Mouse (Mus musculus) forebrain, embryonic 12.5 days (tissue): ENCODE measurements around the gene Hist1h4k. TPM values are rescaled to one million over a fixed set of nuclear protein-coding genes. Genes with fewer than 3 reads are reported as not detected.
"Not testable (repeated sequence)": the region's sequence is repeated elsewhere in the genome, so short reads cannot be mapped to it uniquely, and the experiment has no call there.

ENCODE experiments used
- ATAC-seq: fragments of 200-750 bp; cut with Nextera tagmentation; 2 replicates; pipeline ENCODE4 v1.8.0; 2017; ENCODE audit warnings: moderate TSS enrichment; ENCODE audit not compliant: low FRiP score
- H3K27ac ChIP-seq: fragments of 300-500 bp; sonication (generic); 2 replicates; pipeline ENCODE4 v1.5.1; 2016; ENCODE audit warnings: mild to moderate bottlenecking
- H3K27me3 ChIP-seq: fragments of 300-500 bp; sonication (generic); 2 replicates; pipeline ENCODE4 v1.6.1; 2016; ENCODE audit warnings: mild to moderate bottlenecking
- H3K36me3 ChIP-seq: fragments of 300-500 bp; sonication (generic); replicated peaks from 2 replicates; pipeline ENCODE4 v1.6.1; 2016; ENCODE audit warnings: mild to moderate bottlenecking
- H3K4me1 ChIP-seq: fragments of 300-500 bp; sonication (generic); 2 replicates; pipeline ENCODE4 v1.6.1; 2016
- H3K4me2 ChIP-seq: fragments of 300-500 bp; sonication (generic); 2 replicates; pipeline ENCODE4 v1.6.1; 2016; ENCODE audit warnings: mild to moderate bottlenecking, moderate library complexity
- H3K4me3 ChIP-seq: fragments of 300-500 bp; sonication (generic); replicated peaks from 2 replicates; pipeline ENCODE4 v1.5.1; 2016; ENCODE audit warnings: mild to moderate bottlenecking
- H3K9ac ChIP-seq: fragments of 300-500 bp; sonication (generic); 2 replicates; pipeline ENCODE4 v1.6.1; 2016; ENCODE audit warnings: mild to moderate bottlenecking
- H3K9me3 ChIP-seq: fragments of 300-500 bp; sonication (generic); 2 replicates; pipeline ENCODE4 v1.6.1; 2016
- WGBS: fragments of 180-500 bp; shearing (Covaris S2); methylation state at CpG from one replicate; pipeline ENCODE4 v1.1.7; 2016; 5-methylcytosine and 5-hydroxymethylcytosine counted together
- polyA plus RNA-seq: library from polyadenylated mRNA; unstranded; fragments of >200 nt; fragmentation: Nextera tagmentation; extraction: Ambion mirVana; gene quantifications from 2 replicates; pipeline ENCODE4 v1.2.1, GENCODE M21; 2016

Gene Hist1h4k
- polyA plus RNA-seq, 1 experiment from 2014 or later = 4.5 TPM

DNA sequence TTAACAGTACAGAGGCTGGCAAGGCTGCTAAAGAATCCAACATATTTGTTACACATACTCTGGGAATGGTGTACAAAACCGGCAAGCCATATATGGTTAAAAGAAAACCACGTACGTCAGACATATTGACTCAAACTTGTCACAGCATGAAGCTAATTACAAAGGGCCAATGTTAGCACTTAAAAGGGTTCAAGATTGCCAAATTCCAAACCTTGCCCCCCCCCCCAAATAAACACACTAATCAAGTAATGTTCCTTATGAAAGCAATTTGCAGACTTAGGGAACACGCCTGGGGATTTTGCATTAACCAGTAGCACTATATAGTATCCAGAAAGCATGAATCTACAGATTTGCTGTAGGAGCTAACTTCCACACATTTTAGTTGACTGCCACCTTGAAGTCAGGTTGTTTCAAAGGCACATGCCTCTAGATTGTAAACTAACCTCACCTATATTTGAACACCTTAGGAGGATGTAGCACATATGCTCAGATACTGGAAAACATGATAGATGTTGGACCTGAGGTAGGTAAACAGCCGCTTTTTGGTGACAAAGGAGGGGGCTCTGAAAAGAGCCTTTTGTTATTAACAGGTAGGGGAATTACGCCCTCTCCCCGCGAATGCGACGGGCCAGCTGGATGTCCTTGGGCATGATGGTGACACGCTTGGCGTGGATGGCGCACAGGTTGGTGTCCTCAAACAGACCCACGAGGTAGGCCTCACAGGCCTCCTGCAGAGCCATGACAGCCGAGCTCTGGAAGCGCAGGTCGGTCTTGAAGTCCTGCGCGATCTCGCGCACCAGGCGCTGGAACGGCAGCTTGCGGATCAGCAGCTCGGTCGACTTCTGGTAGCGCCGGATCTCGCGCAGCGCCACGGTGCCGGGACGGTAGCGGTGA lies 32.3 kb upstream of the Hist1h4k start:
- not testable (repeated sequence) for H3K9me3 ChIP-seq, H3K36me3 ChIP-seq, H3K27me3 ChIP-seq, ATAC-seq
- H3K4me1 ChIP-seq = peaks cover 45% of the 10 kb centered on the region
- peak overlapping the region; percentile 93 for H3K27ac ChIP-seq
- H3K4me3 ChIP-seq = peak overlapping the region; percentile 45
- WGBS = under 1% methylated on average over 17 of the region's 35 CpGs
- peak overlapping the region; percentile 65 for H3K4me2 ChIP-seq
- peak overlapping the region; percentile 72 for H3K9ac ChIP-seq

GRCm38 (mm10) chr13:21781639-21782038 lies 31.3 kb upstream of the Hist1h4k start:
- WGBS = 93% methylated on average over 1 of the region's 1 CpGs
- H3K27ac ChIP-seq = peak overlapping the region; percentile 51; the same call in 1 of the 2 replicates
- H3K27me3 ChIP-seq = no peaks in the 10 kb centered on the region
- H3K4me3 ChIP-seq = no peak overlapping the region
- peaks cover 45% of the 10 kb centered on the region for H3K4me1 ChIP-seq
- ATAC-seq = no peak
- no peak overlapping the region for H3K9ac ChIP-seq
- no peak overlapping the region for H3K4me2 ChIP-seq
- no peaks in the 10 kb centered on the region for H3K9me3 ChIP-seq
- no peaks in the 10 kb centered on the region for H3K36me3 ChIP-seq

GRCm38 (mm10) chr13:21781021-21781555 lies 30.8 kb upstream of the Hist1h4k start:
- Histone ChIP-seq H3K4me2 (peak overlapping the region; percentile 74), H3K27ac (peak overlapping the region; percentile 99), H3K27me3 (no peaks in the 10 kb centered on the region), H3K4me1 (peaks cover 43% of the 10 kb centered on the region), H3K4me3 (peak overlapping the region; percentile 60), H3K9ac (no peak overlapping the region), H3K9me3 (no peaks in the 10 kb centered on the region), H3K36me3 (no peaks in the 10 kb centered on the region)
- ATAC-seq = no peak
- 45% methylated on average over 6 of the region's 6 CpGs for WGBS

GRCm38 (mm10) chr13:21779767-21780731 lies 29.7 kb upstream of the Hist1h4k start, which contains the start of gene Hist1h1b:
Gene Hist1h1b (minus strand): TSS chr13:21780625.
- Histone ChIP-seq H3K9ac (peak within 1 kb of the TSS; percentile 93), H3K4me1 (peaks cover 37% of the 10 kb centered on the region), H3K36me3 (no peaks in the 10 kb centered on the region), H3K27me3 (no peaks in the 10 kb centered on the region), H3K4me3 (peak within 1 kb of the TSS; percentile 60), H3K4me2 (peak within 1 kb of the TSS; percentile 74), H3K27ac (peak within 1 kb of the TSS; percentile 99), H3K9me3 (no peaks in the 10 kb centered on the region)
- ATAC-seq = peak; percentile 57
- under 1% methylated on average over 44 of the region's 44 CpGs for whole genome bisulfite sequencing

DNA sequence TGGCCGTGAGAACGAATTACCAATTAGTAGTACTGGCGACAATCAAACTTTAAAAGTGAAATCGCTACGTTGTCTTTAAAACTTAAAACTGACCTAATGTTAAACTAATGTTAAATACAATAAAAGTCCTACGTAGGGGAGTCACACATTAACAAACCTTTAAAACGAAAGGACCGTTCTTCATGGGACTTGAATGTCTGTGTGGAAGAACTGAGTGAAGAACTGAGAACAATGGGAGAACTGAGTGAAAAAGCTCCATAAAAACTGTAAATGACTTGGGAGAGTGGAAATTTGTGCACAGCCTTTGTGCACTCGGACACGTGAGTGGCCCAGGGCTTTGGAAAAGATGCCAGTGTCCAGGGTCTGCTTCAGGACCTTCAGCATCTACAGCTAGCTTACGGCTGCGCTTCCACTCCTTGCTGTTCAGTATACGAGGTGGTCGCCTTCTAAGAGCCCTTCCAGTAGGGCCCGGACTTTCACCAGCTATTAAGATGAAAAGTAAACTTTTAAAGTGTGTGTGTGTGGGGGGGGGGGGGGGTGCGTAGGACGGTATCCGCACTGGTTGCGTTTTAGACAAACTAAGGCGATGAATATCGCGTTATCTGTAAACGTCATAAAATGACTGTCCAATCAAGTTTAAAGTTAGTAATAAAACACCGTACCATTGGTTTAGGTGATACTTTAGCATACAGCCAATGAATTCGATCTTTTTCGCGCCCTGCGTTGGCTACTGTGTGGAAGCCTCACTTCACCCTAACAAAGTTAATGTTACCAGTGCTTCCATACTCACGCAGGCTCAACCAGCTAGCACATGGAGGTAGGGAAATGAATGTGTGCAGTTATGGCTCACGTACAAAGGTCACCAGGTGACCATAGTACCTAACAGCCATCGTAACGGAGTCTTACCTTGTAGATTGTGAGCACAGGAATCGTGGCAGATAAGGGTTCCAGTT lies 28.8 kb upstream of the Hist1h4k start:
- Histone ChIP-seq H3K27ac (peak overlapping the region; percentile 99), H3K27me3 (no peaks in the 10 kb centered on the region), H3K9ac (peak overlapping the region; percentile 93), H3K4me3 (peak overlapping the region; percentile 60), H3K36me3 (no peaks in the 10 kb centered on the region), H3K4me2 (peak overlapping the region; percentile 74), H3K9me3 (no peaks in the 10 kb centered on the region), H3K4me1 (peaks cover 32% of the 10 kb centered on the region)
- 5% methylated on average over 33 of the region's 33 CpGs for WGBS
- peak; percentile 83 for ATAC-seq

DNA sequence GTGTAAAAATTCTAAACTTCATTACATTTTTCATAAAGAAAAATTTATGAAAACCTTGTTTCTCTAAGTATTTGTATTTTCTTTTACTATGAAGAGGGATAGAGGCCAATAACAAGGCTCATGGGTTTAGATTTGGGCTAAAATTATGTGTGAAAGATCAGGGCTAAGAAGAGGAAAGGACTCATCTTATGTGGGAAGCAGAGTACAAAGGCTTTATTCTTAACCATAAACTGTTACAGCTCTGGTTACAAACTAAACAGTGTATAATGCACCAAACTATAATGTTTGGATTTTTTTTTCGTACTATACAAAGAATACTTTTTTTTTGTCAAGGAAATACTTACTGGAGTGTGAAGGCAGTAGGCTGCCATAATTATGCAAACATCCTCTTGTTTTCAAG lies 5.4 kb upstream of the Hist1h4k start:
- Histone ChIP-seq H3K4me2 (peak overlapping the region; percentile 38; the same call in 1 of the 2 replicates), H3K36me3 (no peaks in the 10 kb centered on the region), H3K27ac (no peak overlapping the region), H3K27me3 (no peaks in the 10 kb centered on the region), H3K4me1 (peaks cover 20% of the 10 kb centered on the region), H3K9ac (no peak overlapping the region), H3K4me3 (no peak overlapping the region), H3K9me3 (no peaks in the 10 kb centered on the region)
- no peak for ATAC-seq
- 71% methylated on average over 1 of the region's 1 CpGs for WGBS

DNA sequence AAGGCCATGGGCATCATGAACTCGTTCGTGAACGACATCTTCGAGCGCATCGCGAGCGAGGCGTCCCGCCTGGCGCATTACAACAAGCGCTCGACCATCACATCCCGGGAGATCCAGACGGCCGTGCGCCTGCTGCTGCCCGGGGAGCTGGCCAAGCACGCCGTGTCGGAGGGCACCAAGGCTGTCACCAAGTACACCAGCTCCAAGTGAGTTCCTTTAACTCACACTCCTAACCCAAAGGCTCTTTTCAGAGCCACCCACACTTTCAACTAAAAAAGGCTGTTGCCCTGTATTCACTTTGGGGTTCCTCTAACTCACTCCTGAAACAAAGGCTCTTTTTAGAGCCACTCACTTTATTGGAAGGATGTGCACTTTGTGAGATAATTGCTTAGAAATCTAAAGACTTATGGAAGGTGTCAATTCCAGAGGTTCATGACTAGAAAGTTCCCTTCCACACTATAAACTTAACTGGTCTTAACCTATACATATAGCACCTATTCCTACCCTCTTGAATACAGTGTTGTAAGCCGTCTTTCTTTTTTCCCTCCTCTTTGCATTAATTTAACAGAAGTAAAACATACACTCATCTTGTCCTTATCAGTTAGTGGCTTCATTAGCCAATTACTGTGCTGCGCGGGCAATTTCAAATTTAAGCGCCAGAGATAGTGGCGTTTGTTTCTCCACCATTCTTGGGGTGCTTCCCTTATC lies 4.1 kb upstream of the Hist1h4k start:
- H3K27ac ChIP-seq = peak overlapping the region; percentile 97
- not testable (repeated sequence) for ATAC-seq, H3K27me3 ChIP-seq, H3K9me3 ChIP-seq, H3K36me3 ChIP-seq
- H3K9ac ChIP-seq = peak overlapping the region; percentile 68
- H3K4me2 ChIP-seq = peak overlapping the region; percentile 63
- H3K4me3 ChIP-seq = peak overlapping the region; percentile 46
- WGBS = under 1% methylated on average over 23 of the region's 26 CpGs
- peaks cover 23% of the 10 kb centered on the region for H3K4me1 ChIP-seq

- H3K27me3 ChIP-seq, H3K9me3 ChIP-seq, H3K36me3 ChIP-seq: not testable (repeated sequence)
- peak within 1 kb of the TSS; percentile 97 for H3K27ac ChIP-seq
- H3K4me3 ChIP-seq = peak within 1 kb of the TSS; percentile 46
- peak within 1 kb of the TSS; percentile 63 for H3K4me2 ChIP-seq
- ATAC-seq = peak; percentile 92
- WGBS = under 1% methylated on average over 46 of the region's 50 CpGs
- peak within 1 kb of the TSS; percentile 73 for H3K9ac ChIP-seq
- H3K4me1 ChIP-seq = peaks cover 30% of the 10 kb centered on the region
Measured at GRCm38 (mm10) chr13:21753524-21754285, 3.4 kb upstream of the Hist1h4k start, which contains the start of the genes Hist1h2ak and Hist1h2bn. Gene Hist1h2ak (minus strand): TSS chr13:21753827. Gene Hist1h2bn (plus strand): TSS chr13:21754123.

DNA sequence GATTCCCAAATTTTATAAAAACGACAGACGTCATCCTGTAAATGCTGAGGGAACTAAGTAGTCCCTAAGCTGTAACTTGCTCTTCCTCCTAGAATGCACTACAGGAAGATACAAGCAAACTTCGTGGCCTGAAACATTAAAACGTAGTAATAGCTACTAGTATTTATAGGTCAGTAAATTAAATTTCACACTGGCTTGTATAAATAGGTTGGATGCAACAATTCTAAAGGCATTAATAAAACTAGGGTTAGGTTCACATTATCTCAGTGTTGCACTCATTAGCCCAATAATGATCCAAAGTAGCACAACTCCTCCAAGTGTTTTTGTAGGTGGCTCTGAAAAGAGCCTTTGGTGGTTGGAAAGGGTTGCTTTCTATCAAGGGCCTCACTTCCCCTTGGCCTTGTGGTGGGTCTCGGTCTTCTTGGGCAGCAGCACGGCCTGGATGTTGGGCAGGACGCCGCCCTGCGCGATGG lies 2.8 kb upstream of the Hist1h4k start:
- Histone ChIP-seq H3K36me3 (no peaks in the 10 kb centered on the region), H3K4me3 (peak overlapping the region; percentile 46), H3K27me3 (no peaks in the 10 kb centered on the region), H3K9me3 (no peaks in the 10 kb centered on the region), H3K27ac (peak overlapping the region; percentile 97), H3K4me1 (peaks cover 33% of the 10 kb centered on the region), H3K4me2 (peak overlapping the region; percentile 63), H3K9ac (peak overlapping the region; percentile 73)
- ATAC-seq = no peak
- 2% methylated on average over 10 of the region's 10 CpGs for WGBS

GRCm38 (mm10) chr13:21752356-21752755 lies 2.1 kb upstream of the Hist1h4k start:
- no peak for ATAC-seq
- H3K9ac ChIP-seq = peak overlapping the region; percentile 33; the same call in 1 of the 2 replicates
- H3K27me3 ChIP-seq = no peaks in the 10 kb centered on the region
- peak overlapping the region; percentile 63 for H3K4me2 ChIP-seq
- no peaks in the 10 kb centered on the region for H3K9me3 ChIP-seq
- 44% methylated on average over 3 of the region's 3 CpGs for WGBS
- H3K4me3 ChIP-seq = no peak overlapping the region
- peak overlapping the region; percentile 97 for H3K27ac ChIP-seq
- peaks cover 36% of the 10 kb centered on the region for H3K4me1 ChIP-seq
- H3K36me3 ChIP-seq = no peaks in the 10 kb centered on the region
